Mouse (Mus musculus) spleen, postnatal 36 days (tissue): Measurements from ENCODE around the gene Dmbx1.

Experiments used
- DNase-seq, 2 experiments: peaks; one replicate each; pipeline ENCODE4 v3.0.0; 2022; ENCODE audit warnings: low spot score in 2 of 2, mixed read lengths in 1 of 2

Gene Dmbx1

GRCm38 (mm10) chr4:115939295-115940102, at the start of gene Dmbx1:
Gene Dmbx1, minus strand, starts transcription at chr4:115939926.
- no peak for DNase-seq

DNA sequence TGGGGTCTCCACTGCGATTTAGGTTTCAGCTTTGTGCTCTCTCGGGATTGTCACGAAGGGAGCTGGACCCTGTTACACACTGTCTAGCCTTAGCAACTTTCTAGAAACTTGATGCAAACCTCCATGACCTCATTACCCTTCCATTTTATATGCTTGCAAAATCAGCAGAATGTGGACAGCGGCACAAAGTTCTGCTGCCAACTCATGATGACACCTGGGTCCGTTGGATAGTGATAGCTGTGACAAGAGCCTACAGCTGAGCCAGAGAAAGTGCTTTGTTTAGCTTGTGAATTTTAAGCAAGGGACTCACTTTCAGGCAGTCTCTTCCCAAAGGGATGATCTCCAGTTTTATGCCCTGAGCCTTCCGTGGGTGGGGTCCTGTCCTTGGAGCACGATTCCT, 49.7 kb upstream of the Dmbx1 start:
- no peak for DNase-seq

- DNase-seq, result no peak
Observed at GRCm38 (mm10) chr4:115987858-115988530, 48.3 kb upstream of the Dmbx1 start.

DNA sequence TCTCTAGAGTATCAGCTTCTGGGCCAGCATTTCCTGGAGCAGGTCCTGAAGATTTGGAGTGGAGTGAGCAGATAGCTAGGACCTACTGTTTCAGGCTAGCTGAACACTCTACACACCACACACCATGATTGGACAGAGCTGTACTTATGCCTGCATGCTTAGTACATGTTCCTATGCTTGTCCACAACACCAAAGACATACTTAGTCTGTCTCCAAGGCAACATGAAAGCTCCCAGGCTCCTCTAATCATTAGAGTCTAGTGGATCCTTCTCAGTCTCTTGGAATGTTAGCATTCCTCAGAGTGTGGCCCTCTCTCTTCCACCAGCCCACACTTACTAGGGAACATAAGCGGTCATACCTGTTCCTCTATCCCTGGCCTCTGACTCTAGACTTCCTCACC, 47.7 kb upstream of the Dmbx1 start:
- DNase-seq, result no peak

- no peak for DNase-seq
Observed at GRCm38 (mm10) chr4:115984967-115985366, 45.2 kb upstream of the Dmbx1 start.

DNA sequence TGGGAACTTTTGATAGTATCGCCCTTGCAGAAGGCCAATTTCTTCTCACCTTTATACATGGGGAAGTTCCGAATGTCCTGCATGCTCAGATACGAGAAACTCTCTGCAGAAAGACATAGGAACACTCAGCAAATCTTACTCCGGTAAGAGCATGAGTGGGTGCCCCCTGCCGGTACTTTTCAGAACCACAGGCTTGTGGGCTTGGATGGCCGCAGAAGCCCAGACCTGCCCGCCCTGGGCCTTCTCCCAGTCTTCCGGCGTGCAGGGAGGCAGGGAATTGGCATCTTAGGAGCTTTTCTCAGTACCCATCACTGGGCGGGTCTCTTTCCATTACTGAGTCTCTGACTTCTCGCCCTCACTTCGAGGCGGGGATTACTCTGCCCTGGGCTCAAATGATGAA, 44.4 kb upstream of the Dmbx1 start:
- peak; percentile 46 to 47 for DNase-seq

DNA sequence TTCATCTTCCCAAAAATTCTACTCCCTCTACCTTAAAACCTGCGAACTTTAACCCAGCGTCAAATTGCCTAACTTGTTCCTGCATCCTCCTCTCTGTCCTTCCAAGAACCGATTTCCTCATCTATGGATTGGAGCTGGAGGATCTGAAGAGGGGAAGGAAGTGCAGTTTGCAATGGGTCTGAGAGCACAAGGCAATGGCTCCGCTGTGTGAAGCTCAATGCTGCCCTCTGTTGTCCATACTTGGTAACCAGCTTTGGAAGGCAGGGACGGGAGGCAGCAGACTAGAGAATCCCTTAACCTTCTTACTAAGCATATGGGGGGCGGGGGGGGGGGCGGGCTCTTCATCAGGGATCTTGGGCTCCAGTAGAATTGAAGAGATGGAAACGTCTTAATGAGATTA, 41.0 kb upstream of the Dmbx1 start:
- peak; percentile 21 to 26 for DNase-seq

- no peak for DNase-seq
Observed at GRCm38 (mm10) chr4:115979437-115979836, 39.7 kb upstream of the Dmbx1 start.

DNA sequence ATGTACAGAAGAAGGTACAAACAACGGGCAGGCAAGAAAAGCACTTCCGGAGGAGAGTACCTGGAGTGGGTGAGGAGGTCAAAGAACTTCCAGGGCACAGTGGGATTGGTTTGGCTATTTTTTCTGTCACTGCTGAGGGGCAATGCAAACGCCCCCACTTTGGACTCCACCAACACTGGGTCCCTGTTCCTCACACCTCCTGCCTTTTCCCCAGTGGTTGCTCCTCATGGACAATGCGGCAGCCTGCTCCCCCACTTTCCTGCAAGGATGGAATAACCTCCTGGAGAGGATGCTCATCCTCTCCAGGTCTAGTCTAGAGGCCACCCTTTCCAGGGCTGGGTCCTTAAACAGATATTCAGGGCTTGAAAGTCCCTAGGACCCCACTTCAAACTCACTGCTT, 39.2 kb upstream of the Dmbx1 start:
- no peak for DNase-seq

GRCm38 (mm10) chr4:115972543-115972942, 32.8 kb upstream of the Dmbx1 start:
- no peak for DNase-seq

DNA sequence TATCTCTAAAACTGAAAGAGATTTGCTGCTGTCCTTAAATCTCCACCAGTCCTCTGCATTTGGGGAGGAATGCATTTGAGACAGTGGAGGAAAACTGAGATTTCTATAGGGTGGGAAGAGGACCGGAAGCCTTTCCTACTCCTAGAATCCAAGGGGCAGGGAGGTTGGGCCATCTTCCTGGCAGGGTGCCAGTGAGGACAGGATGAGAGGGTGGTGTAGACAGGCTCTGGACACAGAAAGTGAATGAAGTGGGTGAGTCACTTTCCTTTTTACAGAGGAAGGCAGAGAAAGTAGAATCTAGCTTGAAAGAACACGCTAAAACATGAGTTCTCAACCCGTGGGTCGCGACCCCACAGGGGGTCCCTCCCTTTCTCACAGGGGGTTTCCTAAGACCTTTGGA, 24.7 kb upstream of the Dmbx1 start:
- no peak for DNase-seq

GRCm38 (mm10) chr4:115963751-115964150, 24.0 kb upstream of the Dmbx1 start:
- no peak for DNase-seq

GRCm38 (mm10) chr4:115962671-115963412, 23.1 kb upstream of the Dmbx1 start:
- DNase-seq, result no peak

- no peak for DNase-seq
Observed at GRCm38 (mm10) chr4:115961991-115962390, 22.3 kb upstream of the Dmbx1 start.

DNA sequence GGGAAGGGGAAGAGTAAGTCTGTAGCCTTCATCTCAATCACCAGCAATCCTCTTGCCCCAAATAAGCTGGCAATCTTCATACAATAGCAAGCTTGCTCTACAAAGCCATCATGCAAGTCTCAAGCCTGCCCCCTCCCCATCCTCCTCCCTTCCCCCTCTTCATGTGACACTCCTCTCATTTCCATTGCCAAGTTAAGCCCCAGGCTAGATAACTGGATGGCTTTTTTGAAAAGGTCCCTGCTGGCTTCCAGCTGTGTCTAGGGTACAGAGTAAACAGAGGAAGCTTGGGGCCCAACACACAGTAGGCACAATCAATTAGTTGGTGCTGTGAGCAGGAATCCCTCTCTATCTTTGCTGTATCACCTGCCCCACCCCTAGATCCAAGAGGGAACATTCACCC, 19.8 kb upstream of the Dmbx1 start:
- no peak for DNase-seq

- DNase-seq, result no peak
Observed at GRCm38 (mm10) chr4:115955494-115955775, 15.7 kb upstream of the Dmbx1 start.

GRCm38 (mm10) chr4:115954656-115955493, 15.1 kb upstream of the Dmbx1 start:
- DNase-seq, result no peak

DNA sequence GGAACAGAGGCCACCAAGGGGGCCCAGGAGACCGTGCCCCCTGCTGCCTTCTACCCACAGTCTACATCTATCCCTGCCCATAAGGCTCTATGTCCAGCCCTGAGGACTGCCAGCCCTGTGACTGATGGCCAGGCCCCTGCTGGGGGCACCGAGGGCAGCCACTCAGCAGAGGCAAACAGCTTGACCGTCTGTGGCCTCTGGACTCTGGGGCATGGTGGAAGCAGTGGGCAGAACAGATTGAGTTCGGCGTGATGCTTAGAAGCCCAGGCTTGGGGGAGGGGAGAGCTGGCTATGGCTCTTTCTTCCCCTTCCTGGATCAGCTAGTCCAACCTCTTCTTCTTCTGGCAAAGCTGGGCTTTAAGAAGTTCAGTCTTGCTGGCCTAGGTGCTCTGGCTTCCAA, 13.8 kb upstream of the Dmbx1 start:
- DNase-seq, result no peak

GRCm38 (mm10) chr4:115952758-115953157, 13.0 kb upstream of the Dmbx1 start:
- DNase-seq, result peak in 1 of 2 experiments; percentile 23

DNA sequence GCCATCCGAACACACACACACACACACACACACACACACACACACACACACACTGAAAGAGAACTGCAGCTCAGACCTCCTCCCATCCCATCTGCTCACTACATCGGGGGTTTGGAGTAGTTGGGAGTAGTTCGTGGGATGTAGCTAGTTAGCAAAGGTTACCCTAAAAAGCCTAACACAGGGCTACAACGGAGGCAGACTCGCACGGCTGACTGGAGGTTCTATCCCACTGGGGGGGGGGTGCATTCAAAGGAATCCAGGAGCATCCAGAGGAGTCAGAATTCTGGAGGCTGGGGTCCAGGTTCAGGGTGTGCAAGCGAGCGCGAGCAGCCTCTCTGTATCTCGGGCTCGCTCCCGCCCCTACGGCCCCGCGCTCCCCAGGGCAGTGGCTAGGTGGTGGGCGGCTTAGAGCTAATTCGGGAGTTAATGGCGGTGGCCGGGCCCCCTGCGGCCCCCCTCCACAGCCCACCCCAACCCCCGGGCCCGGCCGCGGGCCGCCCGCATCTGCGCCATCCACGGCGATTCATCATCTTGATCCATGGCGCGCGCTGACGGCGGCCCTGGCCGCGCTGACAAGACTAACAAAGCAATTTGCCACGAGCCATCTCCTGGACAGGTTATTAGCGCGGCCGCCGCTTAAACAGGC, 4.1 kb upstream of the Dmbx1 start:
- no peak for DNase-seq

DNA sequence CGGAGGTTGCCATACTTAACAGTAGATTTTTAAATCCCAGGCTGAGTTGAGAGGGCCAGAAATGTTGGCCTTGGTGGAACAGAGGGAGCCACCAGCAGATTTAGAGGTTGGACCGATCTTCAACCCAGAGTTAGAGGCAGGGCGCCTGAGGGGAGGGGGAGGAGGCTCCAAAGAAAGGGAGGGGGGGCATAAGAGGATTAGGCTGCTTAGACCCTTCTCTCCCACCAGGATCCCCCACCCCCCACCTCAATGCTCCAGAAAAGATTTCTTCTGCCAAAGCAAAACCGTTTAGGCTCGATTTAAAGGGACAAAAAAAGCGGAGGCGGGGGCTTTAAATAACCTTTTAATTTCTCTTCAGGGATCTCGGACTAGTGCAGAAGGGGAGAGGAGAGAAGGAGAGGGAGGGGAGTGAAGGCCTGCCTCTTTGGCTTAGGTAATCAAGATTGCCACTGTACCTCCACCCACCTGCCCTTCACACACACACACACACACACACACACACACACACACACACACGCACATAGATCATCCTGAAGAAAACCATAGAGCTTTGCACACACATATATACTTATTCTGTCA, 1.6 kb upstream of the Dmbx1 start:
- no peak for DNase-seq
